Mouse (Mus musculus): Measurements from ENCODE around the gene Hypm. TPM values are rescaled to one million over a fixed set of nuclear protein-coding genes. Genes with fewer than 3 reads are reported as not detected.

Hypm gene
- polyA plus RNA-seq (2011; ENCODE audit: insufficient read depth, insufficient read length, low replicate concordance, missing spikeins), result not detected in 2 replicates

DNA sequence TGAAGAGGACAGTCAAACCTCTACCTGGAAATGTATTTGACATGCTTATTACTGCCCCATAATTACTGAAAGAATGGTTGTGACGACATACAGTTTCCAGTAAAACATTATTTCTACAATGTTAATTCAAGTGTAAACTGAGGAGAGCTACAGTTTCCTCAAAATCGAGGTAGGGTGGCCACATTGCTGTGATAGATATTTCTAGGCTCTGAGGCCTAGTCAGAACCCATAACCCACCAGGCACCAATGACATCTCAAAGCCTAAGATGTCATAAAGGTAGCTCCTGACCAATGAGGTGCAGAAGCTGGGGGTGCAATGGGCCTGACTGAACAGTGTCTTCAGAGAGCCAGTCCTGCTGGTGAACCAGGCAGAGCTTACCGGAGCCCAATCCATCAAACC is at the start of gene Hypm:
TSS of gene Hypm (plus strand) at position 301 of the 400 bp plus-strand sequence.
- 70% methylated on average over 3 of the region's 3 CpGs for WGBS

DNA sequence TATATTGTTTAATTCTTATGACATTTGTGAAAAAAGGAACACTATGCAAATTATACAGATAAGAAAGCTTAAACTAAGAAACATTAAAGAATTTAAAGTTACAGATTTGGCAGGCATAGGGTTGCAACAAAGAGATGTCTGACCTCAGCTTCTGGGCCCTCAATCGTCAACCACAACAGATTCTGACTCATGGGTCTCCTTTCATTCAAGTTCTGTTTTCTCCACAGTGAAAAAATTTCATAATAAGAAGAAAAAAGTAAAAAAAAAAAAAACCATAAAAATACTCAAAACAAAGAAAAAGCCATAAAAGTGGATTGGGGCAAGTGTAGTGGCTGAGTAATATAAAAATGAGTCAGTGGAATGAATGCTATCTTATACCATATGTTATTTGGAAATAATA is 36.6 kb upstream of the Hypm start:
- H3K4me3 ChIP-seq (replicated peaks; ENCODE audit: control insufficient read depth, low read depth, low read length), result no peak overlapping the region
- no peak for TF ChIP-seq POLR2A (IDR thresholded peaks at IDR 0.05; ENCODE audit: borderline replicate concordance, control insufficient read depth, low read depth, low read length)
- TF ChIP-seq CTCF (IDR thresholded peaks at IDR 0.05; ENCODE audit: control insufficient read depth, insufficient read depth, low read length), result no peak
- no peaks in the 10 kb centered on the region for H3K4me1 ChIP-seq (ENCODE audit: control insufficient read depth, insufficient read depth, low read length)
- no peak overlapping the region for H3K27ac ChIP-seq (ENCODE audit: control insufficient read depth, insufficient read depth, low read depth, low read length, poor library complexity)
- WGBS, result 46% methylated on average over 1 of the region's 1 CpGs

More for the DNA sequence above, at the start of gene Hypm:
- no peak for TF ChIP-seq CTCF (IDR thresholded peaks at IDR 0.05; ENCODE audit: control insufficient read depth, insufficient read depth, low read length)
- no peak for TF ChIP-seq POLR2A (IDR thresholded peaks at IDR 0.05; ENCODE audit: borderline replicate concordance, control insufficient read depth, low read depth, low read length)
- Histone ChIP-seq H3K4me3 (replicated peaks; ENCODE audit: control insufficient read depth, low read depth, low read length) (no peak within 1 kb of the TSS), H3K4me1 (ENCODE audit: control insufficient read depth, insufficient read depth, low read length) (no peaks in the 10 kb centered on the region), H3K27ac (ENCODE audit: control insufficient read depth, insufficient read depth, low read depth, low read length, poor library complexity) (no peak within 1 kb of the TSS)

DNA sequence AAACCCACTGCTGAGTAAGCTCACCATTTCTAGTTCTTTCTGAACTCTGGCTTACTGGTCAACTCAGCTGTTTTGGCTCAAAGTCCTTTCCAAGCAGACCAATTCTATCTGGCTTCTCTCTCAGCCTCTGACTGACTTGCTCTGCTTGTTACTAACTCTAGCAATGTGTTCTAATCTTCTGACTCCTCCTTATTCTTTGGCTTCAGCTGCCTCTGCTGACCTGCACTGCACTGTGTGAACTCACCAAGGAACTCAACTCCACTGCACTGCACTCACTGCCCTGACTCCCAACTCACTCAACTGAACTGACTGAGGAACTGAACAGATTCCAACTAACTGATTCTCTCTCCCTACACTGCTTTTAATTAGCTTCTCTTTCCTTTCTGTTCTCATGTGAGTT is 34.3 kb upstream of the Hypm start:
- Histone ChIP-seq H3K27ac (ENCODE audit: control insufficient read depth, insufficient read depth, low read depth, low read length, poor library complexity) (no peak overlapping the region), H3K4me1 (ENCODE audit: control insufficient read depth, insufficient read depth, low read length) (no peaks in the 10 kb centered on the region), H3K4me3 (replicated peaks; ENCODE audit: control insufficient read depth, low read depth, low read length) (no peak overlapping the region)
- TF ChIP-seq CTCF (IDR thresholded peaks at IDR 0.05; ENCODE audit: control insufficient read depth, insufficient read depth, low read length), result no peak
- no peak for TF ChIP-seq POLR2A (IDR thresholded peaks at IDR 0.05; ENCODE audit: borderline replicate concordance, control insufficient read depth, low read depth, low read length)

DNA sequence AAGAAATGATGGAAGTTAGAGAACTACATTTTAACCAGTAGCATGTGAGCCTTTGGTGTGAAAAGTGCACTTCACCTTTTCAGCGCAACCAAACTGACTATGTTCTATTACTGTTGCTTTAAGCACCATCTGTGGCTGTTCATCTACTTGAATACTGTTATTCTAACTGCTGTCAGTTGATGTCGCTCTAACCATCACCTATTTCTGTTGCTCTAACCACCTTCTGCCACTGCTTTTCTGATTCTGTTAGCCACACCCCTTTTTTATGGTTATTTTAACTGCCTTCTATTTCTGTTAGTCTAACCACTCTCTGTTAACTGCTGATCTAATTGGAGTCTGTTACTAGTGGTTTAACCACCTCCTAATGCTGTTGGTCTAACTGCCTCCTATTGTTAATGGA is 11.9 kb upstream of the Hypm start:
- Histone ChIP-seq H3K27ac (ENCODE audit: control insufficient read depth, insufficient read depth, low read depth, low read length, poor library complexity) (no peak overlapping the region), H3K4me3 (replicated peaks; ENCODE audit: control insufficient read depth, low read depth, low read length) (no peak overlapping the region), H3K4me1 (ENCODE audit: control insufficient read depth, insufficient read depth, low read length) (no peaks in the 10 kb centered on the region)
- 72% methylated on average over 2 of the region's 2 CpGs for WGBS
- TF ChIP-seq CTCF (IDR thresholded peaks at IDR 0.05; ENCODE audit: control insufficient read depth, insufficient read depth, low read length) (no peak), POLR2A (IDR thresholded peaks at IDR 0.05; ENCODE audit: borderline replicate concordance, control insufficient read depth, low read depth, low read length) (no peak)

DNA sequence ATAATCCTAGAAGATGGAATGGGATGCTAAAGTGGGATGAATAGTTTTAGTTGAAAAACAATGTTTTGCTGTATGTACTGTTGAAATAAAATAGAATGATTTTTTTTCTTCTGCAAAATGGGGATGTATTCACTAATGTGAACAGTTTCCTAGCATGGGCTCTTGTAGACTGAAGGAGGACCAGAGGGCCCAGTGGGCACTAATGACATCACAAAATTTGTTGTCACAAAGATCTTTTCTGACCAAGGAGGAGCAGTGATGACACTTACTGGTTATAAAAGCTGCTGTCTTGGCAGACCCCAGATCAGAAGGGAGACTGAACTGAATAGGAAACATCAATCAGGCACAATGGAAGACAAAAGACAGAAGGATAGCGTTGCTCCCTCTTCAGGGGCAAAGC is 2.7 kb downstream of the Hypm start, which contains the start of gene H2al3:
TSS of gene H2al3 (plus strand) at position 301 of the 400 bp plus-strand sequence.
- no peaks in the 10 kb centered on the region for H3K4me1 ChIP-seq (ENCODE audit: control insufficient read depth, insufficient read depth, low read length)
- TF ChIP-seq CTCF (IDR thresholded peaks at IDR 0.05; ENCODE audit: control insufficient read depth, insufficient read depth, low read length), result no peak
- no peak for TF ChIP-seq POLR2A (IDR thresholded peaks at IDR 0.05; ENCODE audit: borderline replicate concordance, control insufficient read depth, low read depth, low read length)
- 60% methylated on average over 1 of the region's 1 CpGs for WGBS

DNA sequence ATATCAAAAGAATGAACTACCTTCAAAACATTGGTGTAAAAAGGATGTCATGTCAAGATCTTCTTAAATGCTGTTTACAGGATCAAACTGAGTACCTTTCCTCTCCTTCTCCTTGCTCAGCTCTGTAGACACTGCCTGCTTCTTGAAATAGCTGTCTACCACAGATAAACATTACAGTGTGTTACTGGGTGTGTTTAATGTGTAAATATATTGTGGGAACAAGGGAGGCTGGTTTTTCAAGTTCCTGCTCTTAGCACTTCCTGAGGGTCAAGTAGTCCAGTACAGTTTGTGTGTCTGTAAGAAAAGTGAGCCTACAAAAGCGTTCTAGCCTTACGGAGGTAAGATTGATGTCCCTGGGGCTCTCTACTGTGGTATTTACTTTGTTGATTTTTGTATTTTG is 15.1 kb downstream of the Hypm start:
- TF ChIP-seq CTCF (IDR thresholded peaks at IDR 0.05; ENCODE audit: control insufficient read depth, insufficient read depth, low read length), result no peak
- TF ChIP-seq POLR2A (IDR thresholded peaks at IDR 0.05; ENCODE audit: borderline replicate concordance, control insufficient read depth, low read depth, low read length), result no peak
- H3K4me1 ChIP-seq (ENCODE audit: control insufficient read depth, insufficient read depth, low read length), result no peaks in the 10 kb centered on the region
- 77% methylated on average over 2 of the region's 2 CpGs for WGBS
- H3K4me3 ChIP-seq (replicated peaks; ENCODE audit: control insufficient read depth, low read depth, low read length), result no peak overlapping the region
- H3K27ac ChIP-seq (ENCODE audit: control insufficient read depth, insufficient read depth, low read depth, low read length, poor library complexity), result no peak overlapping the region

More for the DNA sequence above, 2.7 kb downstream of the Hypm start, which contains the start of gene H2al3:
- no peak within 1 kb of the TSS for H3K27ac ChIP-seq (ENCODE audit: control insufficient read depth, insufficient read depth, low read depth, low read length, poor library complexity)
- H3K4me3 ChIP-seq (replicated peaks; ENCODE audit: control insufficient read depth, low read depth, low read length), result no peak within 1 kb of the TSS

DNA sequence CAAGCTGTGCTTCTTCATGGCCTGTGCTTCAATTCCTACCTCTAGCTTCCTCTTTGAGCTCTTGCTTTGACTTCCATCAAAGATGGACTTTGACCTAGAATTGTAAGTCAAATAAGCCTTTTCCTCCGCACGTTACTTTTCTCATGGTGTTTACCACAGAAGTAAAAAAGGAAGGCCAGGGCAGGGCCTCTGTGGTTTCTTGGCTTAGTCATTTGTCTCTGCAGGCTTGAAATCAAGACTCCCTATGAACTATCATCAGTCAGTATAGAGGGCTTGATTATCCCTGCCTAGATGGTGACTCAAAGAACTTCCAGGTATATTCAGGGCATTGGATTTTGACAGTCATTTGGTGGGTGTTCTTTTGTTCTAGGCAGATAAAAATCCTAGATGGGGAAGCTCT is 28.8 kb downstream of the Hypm start:
- Histone ChIP-seq H3K4me3 (replicated peaks; ENCODE audit: control insufficient read depth, low read depth, low read length) (no peak overlapping the region), H3K4me1 (ENCODE audit: control insufficient read depth, insufficient read depth, low read length) (no peaks in the 10 kb centered on the region), H3K27ac (ENCODE audit: control insufficient read depth, insufficient read depth, low read depth, low read length, poor library complexity) (no peak overlapping the region)
- TF ChIP-seq CTCF (IDR thresholded peaks at IDR 0.05; ENCODE audit: control insufficient read depth, insufficient read depth, low read length), result no peak
- TF ChIP-seq POLR2A (IDR thresholded peaks at IDR 0.05; ENCODE audit: borderline replicate concordance, control insufficient read depth, low read depth, low read length), result no peak
- WGBS, result 74% methylated on average over 2 of the region's 2 CpGs

DNA sequence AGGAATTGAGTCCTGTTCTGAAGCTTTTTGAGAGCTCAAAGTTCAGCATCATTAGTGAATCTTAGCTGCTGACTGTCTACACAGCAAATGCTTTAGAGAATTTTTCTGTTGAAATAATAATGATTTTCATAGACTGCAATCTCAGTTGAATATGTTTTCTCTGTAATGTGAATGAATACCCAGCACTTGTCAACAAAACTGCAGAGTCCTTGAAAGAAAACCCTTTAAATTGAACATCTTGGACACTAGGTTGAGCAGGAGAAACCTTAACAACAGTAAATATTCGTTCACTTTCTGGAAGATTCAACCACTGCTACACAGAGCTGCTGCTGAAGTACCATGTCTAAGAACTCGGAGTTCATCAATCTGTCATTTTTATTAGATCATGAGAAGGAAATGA is 38.6 kb downstream of the Hypm start, which contains the start of gene Sytl5:
TSS of gene Sytl5 (plus strand) at position 301 of the 400 bp plus-strand sequence.
- H3K27ac ChIP-seq (ENCODE audit: control insufficient read depth, insufficient read depth, low read depth, low read length, poor library complexity), result no peak within 1 kb of the TSS
- WGBS, result 55% methylated on average over 2 of the region's 2 CpGs
- TF ChIP-seq CTCF (IDR thresholded peaks at IDR 0.05; ENCODE audit: control insufficient read depth, insufficient read depth, low read length) (no peak), POLR2A (IDR thresholded peaks at IDR 0.05; ENCODE audit: borderline replicate concordance, control insufficient read depth, low read depth, low read length) (no peak)
- no peak within 1 kb of the TSS for H3K4me3 ChIP-seq (replicated peaks; ENCODE audit: control insufficient read depth, low read depth, low read length)
- H3K4me1 ChIP-seq (ENCODE audit: control insufficient read depth, insufficient read depth, low read length), result no peaks in the 10 kb centered on the region

Other genes starting within 250 kb of the Hypm start
- 17.4 and 28.2 TPM in 2 replicates for gene Dynlt3, start 183.9 kb upstream of the Hypm start, polyA plus RNA-seq (2011; ENCODE audit: insufficient read depth, insufficient read length, low replicate concordance, missing spikeins)
- gene H2al3, start 2.8 kb downstream of the Hypm start, polyA plus RNA-seq (2011; ENCODE audit: insufficient read depth, insufficient read length, low replicate concordance, missing spikeins), result not detected in 2 replicates
- not detected in 2 replicates for gene Sytl5, start 38.7 kb downstream of the Hypm start, polyA plus RNA-seq (2011; ENCODE audit: insufficient read depth, insufficient read length, low replicate concordance, missing spikeins)

All from bone marrow, adult 2 months (tissue).